Mouse (Mus musculus) ovary, postnatal 14 days (tissue): ENCODE measurements around the gene Lrrc74a.
A peak's percentile ranks its signal among the peaks of the same experiment; 100 is the strongest.

Experiments used
- DNase-seq: peaks from one replicate; pipeline ENCODE4 v3.0.0; 2022; ENCODE audit warnings: low spot score

Gene Lrrc74a

GRCm38 (mm10) chr12:86786149-86787019 lies 52.2 kb downstream of the Lrrc74a start:
- DNase-seq = no peak

GRCm38 (mm10) chr12:86787020-86787553 lies 52.9 kb downstream of the Lrrc74a start:
- no peak for DNase-seq

- DNase-seq = no peak
Observed at GRCm38 (mm10) chr12:86790100-86790848, 56.1 kb downstream of the Lrrc74a start.

- no peak for DNase-seq
Observed at GRCm38 (mm10) chr12:86790849-86791127, 56.6 kb downstream of the Lrrc74a start.

- no peak for DNase-seq
Observed at GRCm38 (mm10) chr12:86791987-86792386, 57.8 kb downstream of the Lrrc74a start.

GRCm38 (mm10) chr12:86793830-86794229 lies 59.7 kb downstream of the Lrrc74a start:
- peak; percentile 59 for DNase-seq

GRCm38 (mm10) chr12:86794331-86794730 lies 60.2 kb downstream of the Lrrc74a start:
- no peak for DNase-seq

GRCm38 (mm10) chr12:86795076-86795837 lies 61.1 kb downstream of the Lrrc74a start:
- no peak for DNase-seq

- peak; percentile 75 for DNase-seq
Observed at GRCm38 (mm10) chr12:86795838-86796232, 61.7 kb downstream of the Lrrc74a start.

- no peak for DNase-seq
Observed at GRCm38 (mm10) chr12:86796351-86796750, 62.2 kb downstream of the Lrrc74a start.

- no peak for DNase-seq
Observed at GRCm38 (mm10) chr12:86797771-86798170, 63.6 kb downstream of the Lrrc74a start.

GRCm38 (mm10) chr12:86798773-86799540 lies 64.8 kb downstream of the Lrrc74a start:
- DNase-seq = peak; percentile 87

GRCm38 (mm10) chr12:86799786-86800185 lies 65.6 kb downstream of the Lrrc74a start:
- DNase-seq = no peak

GRCm38 (mm10) chr12:86800336-86800735 lies 66.2 kb downstream of the Lrrc74a start:
- no peak for DNase-seq

- peak; percentile 63 for DNase-seq
Observed at GRCm38 (mm10) chr12:86800765-86801147, 66.6 kb downstream of the Lrrc74a start.

- DNase-seq = peak; percentile 97
Observed at GRCm38 (mm10) chr12:86801148-86802004, 67.2 kb downstream of the Lrrc74a start.

GRCm38 (mm10) chr12:86802005-86802671 lies 68.0 kb downstream of the Lrrc74a start:
- DNase-seq = no peak

- DNase-seq = no peak
Observed at GRCm38 (mm10) chr12:86802899-86803298, 68.7 kb downstream of the Lrrc74a start.

- no peak for DNase-seq
Observed at GRCm38 (mm10) chr12:86803651-86804307, 69.6 kb downstream of the Lrrc74a start.
